Mouse (Mus musculus) hindlimb bud, embryonic 11.5 days (tissue): ENCODE measurements around the gene Hoxc11.

Experiments used
- DNase-seq: peaks from one replicate; pipeline ENCODE4 v3.0.0-alpha.2; 2012; ENCODE audit warnings: low read depth, low spot score; ENCODE audit errors: extremely low spot score

The Hoxc11 gene

GRCm38 (mm10) chr15:102963671-102964640 lies 9.7 kb downstream of the Hoxc11 start:
- no peak for DNase-seq

GRCm38 (mm10) chr15:102965003-102965891 lies 11.0 kb downstream of the Hoxc11 start:
- no peak for DNase-seq

GRCm38 (mm10) chr15:102965892-102966775 lies 11.9 kb downstream of the Hoxc11 start:
- DNase-seq: peak; percentile 99

- DNase-seq: no peak
Observed at GRCm38 (mm10) chr15:102966776-102967311, 12.6 kb downstream of the Hoxc11 start, which contains the start of gene Hoxc10. Gene Hoxc10, plus strand, starts transcription at chr15:102966796.

GRCm38 (mm10) chr15:102967312-102967510 lies 13.0 kb downstream of the Hoxc11 start, which contains the start of gene Hoxc5:
Gene Hoxc5, plus strand, starts transcription at chr15:102967443.
- no peak for DNase-seq

- DNase-seq: no peak
Observed at GRCm38 (mm10) chr15:102967511-102968397, 13.5 kb downstream of the Hoxc11 start.

GRCm38 (mm10) chr15:102969296-102969695 lies 15.1 kb downstream of the Hoxc11 start:
- no peak for DNase-seq

GRCm38 (mm10) chr15:102970740-102971139 lies 16.5 kb downstream of the Hoxc11 start:
- DNase-seq: no peak

GRCm38 (mm10) chr15:102972254-102972653 lies 18.0 kb downstream of the Hoxc11 start:
- DNase-seq: no peak

GRCm38 (mm10) chr15:102972753-102973152 lies 18.5 kb downstream of the Hoxc11 start:
- DNase-seq: no peak

GRCm38 (mm10) chr15:102975034-102975433 lies 20.8 kb downstream of the Hoxc11 start:
- no peak for DNase-seq

GRCm38 (mm10) chr15:102975688-102976111 lies 21.5 kb downstream of the Hoxc11 start:
- DNase-seq: no peak

GRCm38 (mm10) chr15:102976171-102976570 lies 21.9 kb downstream of the Hoxc11 start, which contains the start of gene Hoxc9:
Gene Hoxc9, plus strand, starts transcription at chr15:102976439.
- no peak for DNase-seq

GRCm38 (mm10) chr15:102976631-102977422 lies 22.6 kb downstream of the Hoxc11 start:
- DNase-seq: no peak

GRCm38 (mm10) chr15:102977423-102977974 lies 23.3 kb downstream of the Hoxc11 start:
- no peak for DNase-seq

GRCm38 (mm10) chr15:102978615-102979515 lies 24.6 kb downstream of the Hoxc11 start:
- DNase-seq: no peak

GRCm38 (mm10) chr15:102979936-102980335 lies 25.7 kb downstream of the Hoxc11 start:
- DNase-seq: no peak
